Mouse (Mus musculus) midbrain, postnatal 0 days (tissue): ENCODE results near the gene Fus. TPM values are rescaled to one million over a fixed set of nuclear protein-coding genes. Genes with fewer than 3 reads are reported as not detected.

Experiments
- ATAC-seq: fragments of 200-750 bp; cut with Nextera tagmentation; 2 replicates; pipeline ENCODE4 v1.8.0; 2017; ENCODE audit warnings: moderate number of reproducible peaks, mild to moderate bottlenecking, moderate TSS enrichment, moderate library complexity; ENCODE audit not compliant: low FRiP score
- DNase-seq: peaks from one replicate; pipeline ENCODE4 v3.0.0-alpha.2; 2015; ENCODE audit warnings: low spot score
- H3K27ac ChIP-seq: fragments of 300-500 bp; sonication (generic); 2 replicates; pipeline ENCODE4 v1.5.1; 2014; ENCODE audit warnings: low read depth, mild to moderate bottlenecking, low read length, mixed read lengths
- H3K27me3 ChIP-seq: fragments of 300-500 bp; sonication (generic); 2 replicates; pipeline ENCODE4 v1.6.1; 2014; ENCODE audit warnings: low read length, control low read depth, mixed read lengths; ENCODE audit not compliant: insufficient read depth
- H3K36me3 ChIP-seq: fragments of 300-500 bp; sonication (generic); 2 replicates; pipeline ENCODE4 v1.6.1; 2014; ENCODE audit warnings: low read length, control low read depth, mixed read lengths; ENCODE audit not compliant: insufficient read depth
- H3K4me1 ChIP-seq: fragments of 300-500 bp; sonication (generic); 2 replicates; pipeline ENCODE4 v1.6.1; 2014; ENCODE audit warnings: mild to moderate bottlenecking, control low read depth, antibody characterized with exemption, low read length, mixed read lengths; ENCODE audit not compliant: insufficient read depth
- H3K4me2 ChIP-seq: fragments of 300-500 bp; sonication (generic); 2 replicates; pipeline ENCODE4 v1.6.1; 2014; ENCODE audit warnings: low read depth, mild to moderate bottlenecking, low read length, mixed read lengths; ENCODE audit not compliant: poor library complexity, severe bottlenecking
- H3K4me3 ChIP-seq: fragments of 300-500 bp; sonication (generic); 2 replicates; pipeline ENCODE4 v1.5.1; 2014; ENCODE audit warnings: low read depth, mild to moderate bottlenecking, low read length, moderate library complexity
- H3K9ac ChIP-seq: fragments of 300-500 bp; sonication (generic); replicated peaks from 2 replicates; pipeline ENCODE4 v1.6.1; 2014; ENCODE audit warnings: mild to moderate bottlenecking, low read length, moderate library complexity, mixed read lengths; ENCODE audit not compliant: poor library complexity, severe bottlenecking
- H3K9me3 ChIP-seq: fragments of 300-500 bp; sonication (generic); 2 replicates; pipeline ENCODE4 v1.6.1; 2016; ENCODE audit warnings: low read length, control low read depth
- CTCF ChIP-seq: IDR thresholded peaks from 2 replicates; pipeline ENCODE4 v1.5.1; 2016; ENCODE audit warnings: antibody characterized with exemption, mild to moderate bottlenecking
- whole genome bisulfite sequencing: fragments of 180-500 bp; shearing (Covaris S2); extraction: QIAGEN DNeasy Blood & Tissue Kit; methylation state at CpG from one replicate; pipeline ENCODE4 v1.1.7; 2014; 5-methylcytosine and 5-hydroxymethylcytosine counted together
- polyA plus RNA-seq: library from polyadenylated mRNA; unstranded; fragments of >200 nt; fragmentation: Nextera tagmentation; extraction: Ambion mirVana; gene quantifications from 2 replicates; pipeline ENCODE4 v1.2.1, GENCODE M21; 2015
- total RNA-seq: library from RNA; depleted of rRNA; stranded (reverse); fragments of >200 nt; gene quantifications from 2 replicates; pipeline ENCODE4 v1.2.3, GENCODE M21; 2014

The Fus gene
- total and polyA plus RNA-seq, 2 experiments from 2014 or later: 29.3 to 244 TPM

- 89% methylated on average over 2 of the region's 2 CpGs for whole genome bisulfite sequencing
- Histone ChIP-seq H3K4me3 (no peak within 1 kb of the TSS), H3K36me3 (no peaks in the 10 kb centered on the region), H3K27me3 (no peaks in the 10 kb centered on the region), H3K4me2 (no peak within 1 kb of the TSS), H3K4me1 (no peaks in the 10 kb centered on the region), H3K9ac (no peak within 1 kb of the TSS), H3K9me3 (no peaks in the 10 kb centered on the region), H3K27ac (no peak within 1 kb of the TSS)
- DNase-seq (no peak), ATAC-seq (no peak)
- no peak for TF ChIP-seq CTCF
Measured at GRCm38 (mm10) chr7:128003688-128004087, 36.4 kb downstream of the Fus start, which contains the start of gene Trim72. Gene Trim72 (plus strand): TSS chr7:128003949.

DNA sequence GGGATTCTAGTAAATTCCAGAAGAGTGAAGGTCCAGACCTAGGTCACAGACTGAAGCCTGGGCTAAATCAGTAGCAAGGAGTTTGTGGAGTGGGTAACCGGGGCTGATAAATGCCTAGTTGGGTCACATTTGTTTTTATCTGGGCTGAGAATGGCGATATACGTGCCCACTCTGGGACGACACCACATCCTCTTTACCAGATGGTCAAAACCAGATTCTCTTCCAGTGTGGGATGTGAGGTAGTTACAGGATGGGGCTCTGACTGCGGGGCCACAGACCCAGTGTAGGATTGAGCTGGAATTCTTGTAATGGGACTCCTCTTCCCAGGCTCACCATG is 36.9 kb downstream of the Fus start:
- H3K9ac ChIP-seq: no peak overlapping the region
- H3K4me3 ChIP-seq: no peak overlapping the region
- no peaks in the 10 kb centered on the region for H3K27me3 ChIP-seq
- ATAC-seq (no peak), DNase-seq (no peak)
- WGBS: 82% methylated on average over 5 of the region's 5 CpGs
- no peak for TF ChIP-seq CTCF
- H3K36me3 ChIP-seq: no peaks in the 10 kb centered on the region
- H3K9me3 ChIP-seq: no peaks in the 10 kb centered on the region
- no peak overlapping the region for H3K27ac ChIP-seq
- H3K4me1 ChIP-seq: no peaks in the 10 kb centered on the region
- no peak overlapping the region for H3K4me2 ChIP-seq

- no peak for TF ChIP-seq CTCF
- Histone ChIP-seq H3K9me3 (no peaks in the 10 kb centered on the region), H3K4me3 (no peak overlapping the region), H3K4me1 (no peaks in the 10 kb centered on the region), H3K4me2 (no peak overlapping the region), H3K9ac (no peak overlapping the region), H3K27ac (no peak overlapping the region), H3K27me3 (no peaks in the 10 kb centered on the region), H3K36me3 (no peaks in the 10 kb centered on the region)
- DNase-seq: no peak
- WGBS: 34% methylated on average over 35 of the region's 35 CpGs
- no peak for ATAC-seq
Measured at GRCm38 (mm10) chr7:128004487-128005362, 37.5 kb downstream of the Fus start.

- Histone ChIP-seq H3K27ac (no peak overlapping the region), H3K9me3 (no peaks in the 10 kb centered on the region), H3K4me1 (no peaks in the 10 kb centered on the region), H3K9ac (no peak overlapping the region), H3K27me3 (no peaks in the 10 kb centered on the region), H3K36me3 (no peaks in the 10 kb centered on the region), H3K4me3 (no peak overlapping the region), H3K4me2 (no peak overlapping the region)
- DNase-seq (no peak), ATAC-seq (no peak)
- 88% methylated on average over 7 of the region's 7 CpGs for WGBS
- TF ChIP-seq CTCF: no peak
Measured at GRCm38 (mm10) chr7:128006193-128006592, 38.9 kb downstream of the Fus start.

DNA sequence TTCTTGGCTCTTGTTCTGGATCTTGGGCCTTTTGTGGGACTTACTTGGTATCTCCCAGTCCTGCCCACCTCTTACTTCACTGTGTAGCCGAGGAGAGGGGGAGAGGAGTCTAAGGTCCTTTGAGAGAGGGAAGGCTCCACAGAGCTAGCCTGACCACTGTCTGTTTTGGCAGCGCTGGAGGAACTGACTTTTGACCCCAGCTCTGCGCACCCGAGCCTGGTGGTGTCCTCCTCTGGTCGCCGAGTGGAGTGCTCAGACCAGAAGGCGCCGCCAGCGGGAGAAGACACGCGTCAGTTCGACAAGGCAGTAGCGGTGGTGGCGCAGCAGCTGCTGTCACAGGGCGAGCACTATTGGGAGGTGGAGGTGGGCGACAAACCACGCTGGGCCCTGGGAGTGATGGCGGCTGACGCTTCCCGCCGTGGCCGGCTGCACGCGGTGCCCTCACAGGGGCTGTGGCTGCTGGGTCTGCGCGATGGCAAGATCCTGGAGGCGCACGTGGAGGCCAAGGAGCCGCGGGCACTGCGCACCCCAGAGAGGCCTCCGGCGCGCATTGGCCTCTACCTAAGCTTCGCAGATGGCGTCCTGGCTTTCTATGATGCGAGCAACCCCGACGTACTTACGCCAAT is 42.6 kb downstream of the Fus start:
- Histone ChIP-seq H3K9ac (no peak overlapping the region), H3K4me1 (no peaks in the 10 kb centered on the region), H3K36me3 (no peaks in the 10 kb centered on the region), H3K4me2 (no peak overlapping the region), H3K27me3 (no peaks in the 10 kb centered on the region), H3K4me3 (no peak overlapping the region), H3K27ac (no peak overlapping the region), H3K9me3 (no peaks in the 10 kb centered on the region)
- TF ChIP-seq CTCF: no peak
- no peak for DNase-seq
- no peak for ATAC-seq
- WGBS: 57% methylated on average over 38 of the region's 40 CpGs

DNA sequence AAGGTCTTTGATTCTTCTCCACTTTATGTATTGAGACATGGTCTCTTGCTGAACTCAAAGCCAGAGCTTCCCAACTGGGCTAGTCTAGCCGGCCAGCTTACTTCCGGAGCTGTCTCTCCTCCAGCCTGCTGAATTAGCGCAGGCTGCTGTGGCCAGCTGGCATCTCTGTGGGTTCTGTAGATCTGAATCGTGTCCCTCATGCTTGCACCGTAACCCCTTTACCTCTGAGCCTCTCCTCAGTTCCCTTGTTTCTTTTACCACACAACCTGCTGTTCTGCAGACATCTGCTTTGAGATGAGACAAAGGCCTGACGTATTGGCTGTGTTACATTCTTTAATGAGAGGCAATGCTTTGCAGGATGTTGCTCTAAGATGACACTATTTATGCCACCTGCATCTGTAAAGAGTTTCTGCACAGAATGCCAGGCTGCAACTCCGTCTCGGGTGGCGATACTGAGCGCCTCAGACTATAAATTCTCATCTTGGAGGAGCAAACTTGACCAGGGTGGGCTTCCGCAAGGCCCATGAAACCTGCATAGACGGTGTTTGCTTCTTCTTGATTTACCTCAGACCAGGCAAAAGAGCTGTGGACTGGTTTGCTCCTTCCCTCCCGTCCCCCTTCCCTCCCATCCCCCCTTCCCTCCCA is 45.0 kb downstream of the Fus start:
- no peak for ATAC-seq
- Histone ChIP-seq H3K4me1 (no peaks in the 10 kb centered on the region), H3K9ac (no peak overlapping the region), H3K27ac (no peak overlapping the region), H3K27me3 (no peaks in the 10 kb centered on the region), H3K4me3 (no peak overlapping the region), H3K9me3 (no peaks in the 10 kb centered on the region), H3K4me2 (no peak overlapping the region), H3K36me3 (no peaks in the 10 kb centered on the region)
- DNase-seq: no peak
- 70% methylated on average over 13 of the region's 13 CpGs for WGBS
- TF ChIP-seq CTCF: no peak
